Mouse (Mus musculus): ENCODE results near the gene Sergef.

DNA sequence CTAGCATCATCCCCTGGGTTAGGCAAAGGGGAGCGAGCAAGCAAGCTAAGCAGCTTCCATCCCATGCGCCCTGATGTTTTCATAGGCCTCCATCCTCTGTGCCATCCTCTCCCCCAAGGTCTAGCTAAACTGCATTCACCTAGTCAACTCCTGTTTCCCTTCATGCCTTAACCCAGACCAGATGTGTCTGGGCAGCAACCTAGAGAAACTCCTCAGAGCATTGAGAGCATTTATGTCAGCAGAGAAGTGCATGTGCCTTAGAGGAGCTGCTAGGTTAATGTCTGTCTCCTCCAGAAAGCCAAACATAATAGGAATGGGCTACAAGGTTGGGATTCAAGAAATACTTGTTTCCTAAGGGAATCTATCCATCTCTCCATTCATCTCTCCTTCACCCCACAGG lies 42.6 kb downstream of the Sergef start:
- TF ChIP-seq CTCF (IDR thresholded peaks at IDR 0.05; ENCODE audit: borderline replicate concordance, control insufficient read depth, extremely low read depth, insufficient read depth, low read length, poor library complexity), result no peak
- TF ChIP-seq POLR2A (IDR thresholded peaks at IDR 0.05; ENCODE audit: control insufficient read depth, extremely low read depth, insufficient read depth, low read length, poor library complexity), result no peak

Data from thymus, adult 2 months (tissue).